Mouse (Mus musculus) embryonic facial prominence, embryonic 11.5 days (tissue): ENCODE results near the gene Atad3a. TPM values are rescaled to one million over a fixed set of nuclear protein-coding genes. Genes with fewer than 3 reads are reported as not detected.
A peak's percentile ranks its signal among the peaks of the same experiment; 100 is the strongest.

Experiments
- ATAC-seq: fragments of 200-750 bp; cut with Nextera tagmentation; replicated peaks from 2 replicates; pipeline ENCODE4 v1.8.0; 2017; ENCODE audit warnings: low read depth; ENCODE audit not compliant: insufficient number of reproducible peaks, low FRiP score, low TSS enrichment
- DNase-seq: peaks from one replicate; pipeline ENCODE4 v3.0.0-alpha.2; 2015; ENCODE audit warnings: low spot score
- H3K27ac ChIP-seq: fragments of 300-500 bp; sonication (generic); replicated peaks from 2 replicates; pipeline ENCODE4 v1.5.1; 2014; ENCODE audit warnings: mild to moderate bottlenecking, low read depth, low read length, control low read depth
- H3K27me3 ChIP-seq: fragments of 300-500 bp; sonication (generic); 2 replicates; pipeline ENCODE4 v1.6.1; 2014; ENCODE audit warnings: mild to moderate bottlenecking, low read length, moderate library complexity, mixed read lengths; ENCODE audit not compliant: control insufficient read depth, insufficient read depth
- H3K36me3 ChIP-seq: fragments of 300-500 bp; sonication (generic); replicated peaks from 2 replicates; pipeline ENCODE4 v1.6.1; 2014; ENCODE audit warnings: low read depth, mild to moderate bottlenecking, low read length, moderate library complexity, mixed read lengths; ENCODE audit not compliant: control insufficient read depth, insufficient read depth
- H3K4me1 ChIP-seq: fragments of 300-500 bp; sonication (generic); 2 replicates; pipeline ENCODE4 v1.6.1; 2014; ENCODE audit warnings: low read length, mixed read lengths; ENCODE audit not compliant: control insufficient read depth, insufficient read depth
- H3K4me2 ChIP-seq: fragments of 300-500 bp; sonication (generic); 2 replicates; pipeline ENCODE4 v1.6.1; 2014; ENCODE audit warnings: low read depth, mild to moderate bottlenecking, control low read depth, low read length, moderate library complexity
- H3K4me3 ChIP-seq: fragments of 300-500 bp; sonication (generic); 2 replicates; pipeline ENCODE4 v1.5.1; 2014; ENCODE audit warnings: low read depth, low read length, control low read depth
- H3K9ac ChIP-seq: fragments of 300-500 bp; sonication (generic); replicated peaks from 2 replicates; pipeline ENCODE4 v1.6.1; 2014; ENCODE audit warnings: mild to moderate bottlenecking, control low read depth, low read length
- H3K9me3 ChIP-seq: fragments of 300-500 bp; sonication (generic); replicated peaks from 2 replicates; pipeline ENCODE4 v1.6.1; 2016; ENCODE audit warnings: mild to moderate bottlenecking, low read length, inconsistent platforms, mixed read lengths; ENCODE audit not compliant: control insufficient read depth
- WGBS: fragments of 180-500 bp; shearing (Covaris S2); extraction: QIAGEN DNeasy Blood & Tissue Kit; methylation state at CpG from one replicate; pipeline ENCODE4 v1.1.7; 2014; 5-methylcytosine and 5-hydroxymethylcytosine counted together
- polyA plus RNA-seq: library from polyadenylated mRNA; unstranded; fragments of >200 nt; fragmentation: Nextera tagmentation; extraction: Ambion mirVana; gene quantifications from 2 replicates; pipeline ENCODE4 v1.2.1, GENCODE M21; 2014

The Atad3a gene
- polyA plus RNA-seq, 1 experiment from 2014 or later: 79.0 TPM

DNA sequence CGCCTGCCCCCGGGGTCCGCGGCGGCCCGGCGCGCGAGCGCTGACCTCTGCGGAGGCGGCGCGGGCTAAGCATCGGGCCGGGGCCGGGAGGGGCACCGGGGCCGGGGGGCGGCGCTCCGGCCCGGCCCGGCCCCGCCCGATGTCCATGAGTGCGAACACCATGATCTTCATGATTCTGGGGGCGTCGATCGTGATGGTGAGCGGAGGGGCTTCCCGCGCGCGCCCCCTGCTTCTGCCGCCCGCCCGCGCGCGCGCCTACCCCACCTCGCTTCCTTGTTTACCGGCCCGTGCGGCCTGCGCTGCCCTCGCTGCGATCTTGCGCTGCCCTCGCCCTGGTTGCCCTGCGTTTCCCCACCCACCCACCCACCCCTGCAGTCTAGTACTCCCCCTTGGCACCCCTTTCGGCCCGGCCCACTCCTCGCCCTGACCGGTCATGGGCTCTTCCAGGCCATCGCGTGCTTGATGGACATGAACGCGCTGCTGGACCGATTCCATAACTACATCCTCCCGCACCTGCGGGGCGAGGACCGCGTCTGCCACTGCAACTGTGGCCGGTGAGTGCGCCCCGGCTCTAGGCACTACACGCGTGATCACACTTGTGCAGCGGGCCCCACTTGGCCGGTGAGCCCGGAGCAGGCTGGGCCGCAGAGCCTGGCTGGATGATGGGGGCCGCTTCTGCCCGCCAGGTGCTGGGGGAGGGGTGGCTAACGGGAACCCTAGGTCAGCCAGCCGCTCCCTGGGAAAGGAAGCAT lies 25.8 kb downstream of the Atad3a start:
- H3K4me2 ChIP-seq: peak overlapping the region; percentile 95
- H3K4me3 ChIP-seq: peak overlapping the region; percentile 78
- no peaks in the 10 kb centered on the region for H3K9me3 ChIP-seq
- ATAC-seq: peak; percentile 47
- peak overlapping the region; percentile 85 for H3K27ac ChIP-seq
- H3K36me3 ChIP-seq: no peaks in the 10 kb centered on the region; the same call in none of the 2 replicates
- H3K9ac ChIP-seq: peak overlapping the region; percentile 85
- under 1% methylated on average over 46 of the region's 79 CpGs for WGBS
- H3K27me3 ChIP-seq: no peaks in the 10 kb centered on the region
- no peaks in the 10 kb centered on the region for H3K4me1 ChIP-seq
- peak; percentile 65 for DNase-seq

DNA sequence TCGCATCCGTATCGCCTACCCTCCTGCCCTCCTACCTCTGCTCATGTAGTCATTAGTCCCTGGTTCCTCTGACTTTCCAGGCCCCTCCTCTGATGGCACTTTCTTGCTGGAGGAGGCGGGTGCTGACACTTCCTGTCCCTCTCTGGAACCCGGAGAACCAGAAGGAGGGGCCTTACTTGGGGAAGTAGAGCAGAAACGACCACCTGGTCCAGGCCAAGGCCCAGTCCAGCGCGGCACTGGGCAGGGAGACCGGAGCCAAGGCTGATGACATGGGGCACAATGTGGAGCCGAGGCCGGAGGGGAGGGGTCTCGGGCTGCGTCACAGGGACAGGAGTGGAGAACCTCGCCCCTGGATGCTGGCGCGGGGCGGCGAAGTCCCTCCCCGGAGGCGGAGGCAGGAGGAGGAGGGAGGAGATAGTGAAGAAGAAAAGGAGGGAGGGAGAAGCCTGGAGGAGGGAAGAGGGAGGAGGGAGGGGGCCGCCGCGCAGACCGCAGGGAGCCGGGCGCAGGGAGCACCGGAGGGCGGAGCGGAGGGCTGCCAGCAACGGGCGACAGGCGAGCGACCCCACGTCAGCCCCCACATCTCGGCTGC lies 26.4 kb downstream of the Atad3a start, which contains the start of gene Tmem240:
Gene Tmem240, plus strand, starts transcription at position 451 of the 592 bp plus-strand sequence.
- WGBS: under 1% methylated on average over 20 of the region's 35 CpGs
- Histone ChIP-seq H3K4me1 (no peaks in the 10 kb centered on the region), H3K27ac (peak within 1 kb of the TSS; percentile 85), H3K4me2 (peak within 1 kb of the TSS; percentile 95), H3K27me3 (no peaks in the 10 kb centered on the region), H3K4me3 (peak within 1 kb of the TSS; percentile 78), H3K36me3 (no peaks in the 10 kb centered on the region; the same call in none of the 2 replicates), H3K9ac (peak within 1 kb of the TSS; percentile 85), H3K9me3 (no peaks in the 10 kb centered on the region)
- DNase-seq (peak; percentile 93), ATAC-seq (peak; percentile 90)

DNA sequence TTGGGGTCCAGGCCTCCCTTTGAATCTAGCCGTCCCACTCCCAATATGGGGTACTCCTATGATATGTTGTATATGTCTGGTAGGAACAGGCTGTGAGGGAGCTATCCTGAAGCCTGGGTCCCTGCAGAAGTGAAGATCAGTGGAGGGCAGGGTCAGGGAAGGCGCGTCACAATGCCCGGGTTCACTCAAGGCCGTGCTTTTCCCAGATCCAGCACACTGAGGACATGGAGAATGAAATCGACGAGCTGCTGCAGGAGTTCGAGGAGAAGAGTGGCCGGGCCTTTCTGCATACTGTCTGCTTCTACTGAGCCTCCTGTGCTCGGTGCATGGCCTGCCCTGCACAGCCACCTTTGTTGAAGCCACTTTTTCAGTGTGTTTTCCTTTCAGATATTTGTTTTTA lies 27.6 kb downstream of the Atad3a start:
- no peaks in the 10 kb centered on the region for H3K4me1 ChIP-seq
- no peaks in the 10 kb centered on the region for H3K27me3 ChIP-seq
- no peak for DNase-seq
- H3K36me3 ChIP-seq: no peaks in the 10 kb centered on the region; the same call in none of the 2 replicates
- H3K4me2 ChIP-seq: no peak overlapping the region
- no peak overlapping the region for H3K4me3 ChIP-seq
- no peak overlapping the region for H3K9ac ChIP-seq
- WGBS: 88% methylated on average over 10 of the region's 10 CpGs
- no peak for ATAC-seq
- no peak overlapping the region for H3K27ac ChIP-seq
- no peaks in the 10 kb centered on the region for H3K9me3 ChIP-seq

DNA sequence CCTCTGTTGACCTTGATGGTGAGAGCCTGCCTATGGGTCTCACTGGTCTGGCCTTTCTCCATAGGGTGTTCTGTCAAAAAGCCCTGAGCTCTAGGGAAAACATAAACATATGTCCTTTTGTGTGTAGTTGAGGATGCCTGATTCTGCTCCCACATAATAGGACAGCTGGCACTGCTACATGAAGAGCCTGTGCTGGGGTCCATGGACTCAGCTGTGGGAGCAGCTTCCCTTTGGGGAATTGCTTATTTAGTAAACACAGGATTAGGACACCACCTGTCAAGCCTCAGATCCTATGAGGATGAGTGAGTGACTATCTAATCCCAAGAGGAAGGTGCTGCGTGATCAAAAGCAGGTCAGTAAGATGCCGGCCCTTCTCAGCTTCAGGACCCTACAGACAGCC lies 32.9 kb downstream of the Atad3a start:
- Histone ChIP-seq H3K27ac (no peak overlapping the region), H3K27me3 (no peaks in the 10 kb centered on the region), H3K4me1 (no peaks in the 10 kb centered on the region), H3K9ac (no peak overlapping the region), H3K4me3 (no peak overlapping the region), H3K9me3 (no peaks in the 10 kb centered on the region), H3K4me2 (no peak overlapping the region), H3K36me3 (no peaks in the 10 kb centered on the region; the same call in none of the 2 replicates)
- ATAC-seq: no peak
- WGBS: 71% methylated on average over 2 of the region's 2 CpGs
- no peak for DNase-seq

DNA sequence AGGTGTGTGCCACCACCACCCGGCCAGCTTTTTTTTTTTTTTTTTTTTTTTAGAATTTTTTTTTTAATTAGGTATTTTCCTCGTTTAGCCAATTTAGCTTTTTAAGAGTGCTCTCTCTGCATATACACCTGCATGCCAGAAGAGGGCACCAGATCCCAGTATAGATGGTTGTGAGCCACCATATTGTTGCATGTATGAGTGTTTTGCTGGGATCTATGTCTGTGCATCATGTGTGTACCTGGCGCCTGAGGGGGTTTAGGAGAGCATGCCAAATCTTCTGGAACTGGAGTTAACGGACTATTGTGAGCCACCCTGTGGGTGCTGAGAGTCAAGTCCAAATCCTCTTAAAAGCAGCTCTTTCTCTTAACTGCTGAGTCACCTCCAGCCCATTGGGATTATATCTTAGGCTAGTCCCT lies 39.2 kb downstream of the Atad3a start:
- H3K36me3 ChIP-seq: no peaks in the 10 kb centered on the region; the same call in 1 of the 2 replicates
- DNase-seq: peak; percentile 39
- WGBS: 70% methylated on average over 4 of the region's 4 CpGs

DNA sequence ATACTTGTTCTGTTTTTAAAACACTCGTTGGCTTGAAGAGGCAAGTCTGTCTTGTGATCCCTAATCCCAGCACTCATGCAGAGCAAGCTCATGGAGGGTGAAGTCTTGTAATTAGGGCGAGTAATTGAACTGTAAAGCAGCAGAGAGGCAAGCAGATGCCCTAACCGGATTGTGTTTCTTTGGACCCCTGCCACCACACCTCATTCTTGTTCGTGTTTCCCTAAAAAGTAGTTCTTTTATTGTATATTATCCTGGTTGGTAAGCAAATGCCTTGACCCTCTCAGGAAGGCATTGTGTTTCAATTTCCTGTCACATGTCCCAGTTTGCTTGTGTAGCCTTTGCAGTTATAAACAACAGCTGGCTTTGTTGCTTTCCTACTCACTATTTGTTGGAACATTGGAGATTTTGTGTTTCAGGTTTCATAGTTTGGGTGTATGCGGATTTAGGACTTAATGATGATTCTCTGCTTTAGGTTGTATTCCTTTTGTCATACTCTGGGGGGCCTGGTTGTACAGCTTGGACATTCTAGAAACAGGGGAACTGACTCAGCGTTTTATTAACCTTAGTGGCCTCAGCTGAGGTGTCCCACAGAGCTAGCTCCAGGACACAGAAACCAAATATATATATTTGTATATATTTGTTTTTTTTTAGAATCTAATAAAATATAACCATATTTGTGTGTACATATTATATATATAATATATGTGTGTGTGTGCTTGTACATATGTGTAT lies 50.2 kb downstream of the Atad3a start:
- H3K4me2 ChIP-seq: no peak overlapping the region
- ATAC-seq (no peak), DNase-seq (no peak)
- H3K27ac ChIP-seq: no peak overlapping the region
- H3K4me1 ChIP-seq: no peaks in the 10 kb centered on the region
- no peak overlapping the region for H3K4me3 ChIP-seq
- peaks cover 3% of the 10 kb centered on the region for H3K36me3 ChIP-seq
- H3K9me3 ChIP-seq: no peaks in the 10 kb centered on the region
- no peak overlapping the region for H3K9ac ChIP-seq
- H3K27me3 ChIP-seq: no peaks in the 10 kb centered on the region
- 59% methylated on average over 6 of the region's 6 CpGs for WGBS

More for the DNA sequence above, 39.2 kb downstream of the Atad3a start:
- Histone ChIP-seq H3K4me2 (no peak overlapping the region), H3K4me1 (no peaks in the 10 kb centered on the region), H3K27ac (no peak overlapping the region), H3K9me3 (no peaks in the 10 kb centered on the region), H3K4me3 (no peak overlapping the region), H3K27me3 (no peaks in the 10 kb centered on the region), H3K9ac (no peak overlapping the region)
- ATAC-seq: 0 out of 2 replicates have a peak, but pooled peaks have one; percentile 43

DNA sequence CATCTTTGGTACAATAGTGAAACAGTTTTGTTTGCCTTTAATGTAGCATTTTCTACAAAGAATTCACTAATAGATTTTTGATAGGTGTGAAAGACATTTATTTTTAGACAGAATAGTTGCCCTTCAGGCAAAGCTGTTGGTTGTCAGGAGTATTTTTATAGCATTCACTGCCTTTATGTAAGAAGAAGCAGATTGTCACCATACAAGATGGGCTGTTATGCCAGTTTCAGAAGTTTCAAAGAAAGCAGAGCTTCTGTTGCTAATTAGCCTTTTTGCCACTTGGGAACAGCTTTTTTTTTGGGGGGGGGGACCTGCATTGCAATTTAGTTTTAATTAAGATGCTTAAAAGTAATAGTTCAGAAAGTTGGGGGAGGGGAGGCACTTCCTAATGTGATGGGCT lies 51.9 kb downstream of the Atad3a start:
- no peaks in the 10 kb centered on the region for H3K9me3 ChIP-seq
- DNase-seq (no peak), ATAC-seq (no peak)
- no peak overlapping the region for H3K4me2 ChIP-seq
- H3K4me1 ChIP-seq: no peaks in the 10 kb centered on the region
- H3K4me3 ChIP-seq: no peak overlapping the region
- H3K36me3 ChIP-seq: no peaks in the 10 kb centered on the region; the same call in 1 of the 2 replicates
- no peaks in the 10 kb centered on the region for H3K27me3 ChIP-seq
- H3K9ac ChIP-seq: no peak overlapping the region
- no peak overlapping the region for H3K27ac ChIP-seq
